Mouse (Mus musculus) cerebellum, adult 2 months (tissue): ENCODE data around the gene Tgfb1i1.

Experiments
- CTCF ChIP-seq: fragments of 200-500 bp; IDR thresholded peaks from 2 replicates; pipeline ENCODE4 v1.5.1; 2011; ENCODE audit warnings: low read depth, mild to moderate bottlenecking, control low read depth, low read length, moderate library complexity, borderline replicate concordance; ENCODE audit not compliant: insufficient read depth
- POLR2A ChIP-seq: fragments of 200-500 bp; IDR thresholded peaks from 2 replicates; pipeline ENCODE4 v1.6.1; 2011; ENCODE audit warnings: low read length, control low read depth, borderline replicate concordance; ENCODE audit not compliant: insufficient read depth

- TF ChIP-seq POLR2A, result no peak
- no peak for TF ChIP-seq CTCF
Observed at GRCm38 (mm10) chr7:128285060-128285459, 38.4 kb downstream of the Tgfb1i1 start.
